Mouse (Mus musculus): ENCODE data around the gene Zfp553. TPM values are rescaled to one million over a fixed set of nuclear protein-coding genes. Genes with fewer than 3 reads are reported as not detected.

Gene Zfp553
- total and polyA plus RNA-seq, 2 experiments from 2014 or later = 33.9 to 41.0 TPM

DNA sequence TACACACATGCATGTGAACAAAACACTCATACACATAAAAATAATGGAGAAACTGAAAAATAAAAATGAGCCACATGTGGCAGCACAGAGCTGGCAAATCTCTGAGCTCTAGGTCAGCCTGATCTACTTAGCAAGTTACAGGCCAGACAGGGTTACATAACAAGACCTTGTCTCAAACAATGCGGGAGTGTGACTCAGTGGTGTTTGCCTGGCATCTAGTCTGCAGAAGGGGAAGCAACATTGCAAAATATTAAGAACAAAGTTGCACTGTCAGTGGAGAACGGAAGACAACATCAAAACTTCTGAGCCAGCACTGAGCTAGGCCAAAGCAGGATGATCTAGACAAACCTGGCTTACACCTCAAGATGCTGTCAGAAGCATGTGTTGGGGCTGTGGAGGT is 37.4 kb downstream of the Zfp553 start:
- DNase-seq (ENCODE audit: low spot score) (no peak), ATAC-seq (no peak)
- Histone ChIP-seq H3K4me1 (ENCODE audit: insufficient read depth, low read length) (peaks cover 11% of the 10 kb centered on the region), H3K4me2 (ENCODE audit: low read depth, low read length) (no peak overlapping the region), H3K36me3 (ENCODE audit: insufficient read depth, low read length) (no peaks in the 10 kb centered on the region), H3K27me3 (ENCODE audit: insufficient read depth, low read length) (no peaks in the 10 kb centered on the region), H3K9me3 (ENCODE audit: low read length) (no peaks in the 10 kb centered on the region), H3K4me3 (ENCODE audit: low read length) (no peak overlapping the region), H3K9ac (replicated peaks; ENCODE audit: low read length) (no peak overlapping the region), H3K27ac (no peak overlapping the region)
- WGBS = 87% methylated on average over 2 of the region's 2 CpGs
- TF ChIP-seq CTCF (IDR thresholded peaks at IDR 0.05; ENCODE audit: low read depth) = no peak

DNA sequence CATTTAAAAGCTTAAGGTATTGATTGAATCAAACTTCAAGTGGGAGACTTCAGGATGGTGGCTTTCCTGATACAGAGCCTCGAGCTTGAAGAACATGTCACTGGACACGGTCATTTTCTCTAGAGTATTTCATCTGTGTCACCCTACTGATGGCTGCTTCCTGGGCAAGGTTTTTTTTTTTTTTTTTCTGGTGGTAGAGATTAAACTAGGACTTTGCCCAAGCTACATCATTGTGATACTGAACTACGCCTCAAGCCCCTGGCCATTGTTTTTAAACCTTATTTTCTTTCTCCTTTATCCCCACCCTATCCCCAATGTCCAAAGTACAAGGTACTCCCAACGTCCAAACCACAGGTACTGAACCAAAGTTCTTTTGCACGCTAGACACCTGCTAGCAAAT is 37.8 kb downstream of the Zfp553 start:
- no peak overlapping the region for H3K27ac ChIP-seq
- no peaks in the 10 kb centered on the region for H3K36me3 ChIP-seq (ENCODE audit: insufficient read depth, low read length)
- TF ChIP-seq CTCF (IDR thresholded peaks at IDR 0.05; ENCODE audit: low read depth) = no peak
- DNase-seq (ENCODE audit: low spot score) = no peak
- ATAC-seq = no peak
- H3K4me2 ChIP-seq (ENCODE audit: low read depth, low read length) = no peak overlapping the region
- no peak overlapping the region for H3K9ac ChIP-seq (replicated peaks; ENCODE audit: low read length)
- no peak overlapping the region for H3K4me3 ChIP-seq (ENCODE audit: low read length)
- 93% methylated on average over 5 of the region's 5 CpGs for WGBS
- H3K9me3 ChIP-seq (ENCODE audit: low read length) = no peaks in the 10 kb centered on the region
- H3K4me1 ChIP-seq (ENCODE audit: insufficient read depth, low read length) = peaks cover 11% of the 10 kb centered on the region
- H3K27me3 ChIP-seq (ENCODE audit: insufficient read depth, low read length) = no peaks in the 10 kb centered on the region

- no peak for TF ChIP-seq CTCF (IDR thresholded peaks at IDR 0.05; ENCODE audit: low read depth)
- no peak overlapping the region for H3K9ac ChIP-seq (replicated peaks; ENCODE audit: low read length)
- no peak for DNase-seq (ENCODE audit: low spot score)
- WGBS = 95% methylated on average over 4 of the region's 4 CpGs
- no peaks in the 10 kb centered on the region for H3K9me3 ChIP-seq (ENCODE audit: low read length)
- H3K27ac ChIP-seq = no peak overlapping the region
- no peak for ATAC-seq
- no peaks in the 10 kb centered on the region for H3K27me3 ChIP-seq (ENCODE audit: insufficient read depth, low read length)
- no peak overlapping the region for H3K4me2 ChIP-seq (ENCODE audit: low read depth, low read length)
- peaks cover 11% of the 10 kb centered on the region for H3K4me1 ChIP-seq (ENCODE audit: insufficient read depth, low read length)
- H3K4me3 ChIP-seq (ENCODE audit: low read length) = no peak overlapping the region
- no peaks in the 10 kb centered on the region for H3K36me3 ChIP-seq (ENCODE audit: insufficient read depth, low read length)
Measured at GRCm38 (mm10) chr7:127271093-127271492, 38.2 kb downstream of the Zfp553 start.

- peak overlapping the region; percentile 90 for H3K4me2 ChIP-seq (ENCODE audit: low read depth, low read length)
- WGBS = 86% methylated on average over 15 of the region's 15 CpGs
- 0 out of 2 replicates have a peak overlapping the region, but pooled peaks have one; percentile 73 for H3K4me3 ChIP-seq (ENCODE audit: low read length)
- peaks cover 11% of the 10 kb centered on the region for H3K4me1 ChIP-seq (ENCODE audit: insufficient read depth, low read length)
- peak overlapping the region; percentile 86; the same call in 1 of the 2 replicates for H3K9ac ChIP-seq (replicated peaks; ENCODE audit: low read length)
- ATAC-seq = no peak
- no peak overlapping the region for H3K27ac ChIP-seq
- TF ChIP-seq CTCF (IDR thresholded peaks at IDR 0.05; ENCODE audit: low read depth) = no peak
- no peak for DNase-seq (ENCODE audit: low spot score)
- no peaks in the 10 kb centered on the region for H3K36me3 ChIP-seq (ENCODE audit: insufficient read depth, low read length)
- H3K27me3 ChIP-seq (ENCODE audit: insufficient read depth, low read length) = no peaks in the 10 kb centered on the region
- H3K9me3 ChIP-seq (ENCODE audit: low read length) = no peaks in the 10 kb centered on the region
Measured at GRCm38 (mm10) chr7:127272566-127272965, 39.7 kb downstream of the Zfp553 start.

- TF ChIP-seq CTCF (IDR thresholded peaks at IDR 0.05; ENCODE audit: low read depth) = no peak
- Histone ChIP-seq H3K4me2 (ENCODE audit: low read depth, low read length) (peak overlapping the region; percentile 90), H3K9me3 (ENCODE audit: low read length) (no peaks in the 10 kb centered on the region), H3K27me3 (ENCODE audit: insufficient read depth, low read length) (no peaks in the 10 kb centered on the region), H3K4me3 (ENCODE audit: low read length) (peak overlapping the region; percentile 73), H3K9ac (replicated peaks; ENCODE audit: low read length) (peak overlapping the region; percentile 86), H3K4me1 (ENCODE audit: insufficient read depth, low read length) (peaks cover 11% of the 10 kb centered on the region), H3K27ac (peak overlapping the region; percentile 82), H3K36me3 (ENCODE audit: insufficient read depth, low read length) (no peaks in the 10 kb centered on the region)
- peak; percentile 77 for ATAC-seq
- peak; percentile 56 for DNase-seq (ENCODE audit: low spot score)
- 13% methylated on average over 50 of the region's 50 CpGs for WGBS
Measured at GRCm38 (mm10) chr7:127273118-127273923, 40.5 kb downstream of the Zfp553 start.

- H3K9ac ChIP-seq (replicated peaks; ENCODE audit: low read length) = peak within 1 kb of the TSS; percentile 86
- H3K27me3 ChIP-seq (ENCODE audit: insufficient read depth, low read length) = no peaks in the 10 kb centered on the region
- 2% methylated on average over 39 of the region's 39 CpGs for WGBS
- peak within 1 kb of the TSS; percentile 90 for H3K4me2 ChIP-seq (ENCODE audit: low read depth, low read length)
- peak within 1 kb of the TSS; percentile 73 for H3K4me3 ChIP-seq (ENCODE audit: low read length)
- no peaks in the 10 kb centered on the region for H3K36me3 ChIP-seq (ENCODE audit: insufficient read depth, low read length)
- peak within 1 kb of the TSS; percentile 82 for H3K27ac ChIP-seq
- ATAC-seq (peak; percentile 92), DNase-seq (ENCODE audit: low spot score) (peak; percentile 97)
- no peaks in the 10 kb centered on the region for H3K9me3 ChIP-seq (ENCODE audit: low read length)
- TF ChIP-seq CTCF (IDR thresholded peaks at IDR 0.05; ENCODE audit: low read depth) = no peak
- peaks cover 11% of the 10 kb centered on the region for H3K4me1 ChIP-seq (ENCODE audit: insufficient read depth, low read length)
Measured at GRCm38 (mm10) chr7:127273925-127274789, 41.3 kb downstream of the Zfp553 start, which contains the start of gene Sephs2. Sephs2 (minus strand) TSS chr7:127274055.
